Mouse (Mus musculus) E14TG2a.4 (cell line): Measurements from ENCODE around the gene Olfr420.

Experiments used
- CTCF ChIP-seq: conservative IDR thresholded peaks from 2 replicates; pipeline ENCODE4 v1.5.1; 2014; ENCODE audit warnings: low read length
- NANOG ChIP-seq: IDR thresholded peaks from 2 replicates; pipeline ENCODE4 v1.6.1; 2014; ENCODE audit warnings: borderline replicate concordance, low read length, mixed read lengths
- POU5F1 ChIP-seq: IDR thresholded peaks from 2 replicates; pipeline ENCODE4 v1.6.1; 2014; ENCODE audit warnings: low read length, borderline replicate concordance

DNA sequence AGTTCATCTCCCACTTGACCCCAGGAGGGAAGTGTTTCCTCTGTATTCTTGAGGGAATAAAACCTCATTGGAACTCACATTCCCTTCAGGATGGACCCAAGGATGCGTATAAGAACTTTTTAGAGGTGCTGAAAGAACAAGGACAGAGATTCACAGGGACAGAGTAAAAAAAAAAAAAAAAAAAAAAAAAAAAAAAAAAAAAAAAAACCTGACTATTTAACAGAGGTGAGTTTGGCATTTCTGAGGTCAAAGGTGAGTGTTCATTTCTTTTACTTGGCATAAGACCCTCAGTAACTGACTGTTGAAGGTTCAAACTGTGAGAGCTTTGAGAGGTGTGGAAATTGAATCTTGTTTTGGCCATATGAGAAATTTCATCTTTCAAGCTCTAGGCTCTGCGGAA lies 6.1 kb upstream of the Olfr420 start:
- TF ChIP-seq CTCF = no peak
- TF ChIP-seq POU5F1 = no peak
- no peak for TF ChIP-seq NANOG
